Mouse (Mus musculus) adrenal gland, postnatal 14 days (tissue): ENCODE results near the gene Tmem184b. TPM values are rescaled to one million over a fixed set of nuclear protein-coding genes. Genes with fewer than 3 reads are reported as not detected.
A peak's percentile ranks its signal among the peaks of the same experiment; 100 is the strongest.

Source experiments
- DNase-seq: peaks from one replicate; pipeline ENCODE4 v3.0.0; 2021; ENCODE audit warnings: mixed read lengths
- total RNA-seq: library from RNA; stranded (reverse); gene quantifications from 2 replicates; pipeline ENCODE4 v1.2.3, GENCODE M21; 2021

Tmem184b gene
- total RNA-seq, 1 experiment from 2014 or later, result 45.2 TPM

GRCm38 (mm10) chr15:79430461-79431000 is 27.2 kb upstream of the Tmem184b start:
- no peak for DNase-seq

GRCm38 (mm10) chr15:79429994-79430393 is 26.6 kb upstream of the Tmem184b start:
- peak; percentile 44 for DNase-seq

- no peak for DNase-seq
Measured at GRCm38 (mm10) chr15:79429527-79429926, 26.2 kb upstream of the Tmem184b start.

- DNase-seq, result no peak
Measured at GRCm38 (mm10) chr15:79428616-79429015, 25.2 kb upstream of the Tmem184b start.

- no peak for DNase-seq
Measured at GRCm38 (mm10) chr15:79427516-79427915, 24.1 kb upstream of the Tmem184b start.

- DNase-seq, result no peak
Measured at GRCm38 (mm10) chr15:79425516-79425915, 22.1 kb upstream of the Tmem184b start.

GRCm38 (mm10) chr15:79424602-79425001 is 21.2 kb upstream of the Tmem184b start:
- peak; percentile 86 for DNase-seq

- no peak for DNase-seq
Measured at GRCm38 (mm10) chr15:79422715-79423243, 19.4 kb upstream of the Tmem184b start.

- DNase-seq, result no peak
Measured at GRCm38 (mm10) chr15:79418677-79419076, 15.3 kb upstream of the Tmem184b start.

GRCm38 (mm10) chr15:79418265-79418664 is 14.9 kb upstream of the Tmem184b start:
- DNase-seq, result no peak

GRCm38 (mm10) chr15:79417379-79417778 is 14.0 kb upstream of the Tmem184b start:
- DNase-seq, result no peak

GRCm38 (mm10) chr15:79416460-79417085 is 13.2 kb upstream of the Tmem184b start:
- no peak for DNase-seq

- DNase-seq, result no peak
Measured at GRCm38 (mm10) chr15:79414513-79414912, 11.1 kb upstream of the Tmem184b start.

- no peak for DNase-seq
Measured at GRCm38 (mm10) chr15:79413802-79414201, 10.4 kb upstream of the Tmem184b start.

GRCm38 (mm10) chr15:79413201-79413600 is 9.8 kb upstream of the Tmem184b start:
- DNase-seq, result no peak

GRCm38 (mm10) chr15:79411363-79412065 is 8.1 kb upstream of the Tmem184b start:
- no peak for DNase-seq

- peak; percentile 35 for DNase-seq
Measured at GRCm38 (mm10) chr15:79409077-79409573, 5.8 kb upstream of the Tmem184b start.

- DNase-seq, result no peak
Measured at GRCm38 (mm10) chr15:79406564-79406963, 3.2 kb upstream of the Tmem184b start.

- no peak for DNase-seq
Measured at GRCm38 (mm10) chr15:79404277-79404676, 908 bp upstream of the Tmem184b start.

GRCm38 (mm10) chr15:79403763-79404210 is 418 bp upstream of the Tmem184b start:
- no peak for DNase-seq

- DNase-seq, result no peak
Measured at GRCm38 (mm10) chr15:79402176-79402575, 1.2 kb downstream of the Tmem184b start.

GRCm38 (mm10) chr15:79400975-79401365 is 2.4 kb downstream of the Tmem184b start:
- DNase-seq, result peak; percentile 45
